Mouse (Mus musculus) erythroblast, adult 5-6 weeks (primary cell): ENCODE results near the gene Imp3. TPM values are rescaled to one million over a fixed set of nuclear protein-coding genes. Genes with fewer than 3 reads are reported as not detected.
"Not testable (repeated sequence)": the region's sequence is repeated elsewhere in the genome, so short reads cannot be mapped to it uniquely, and the experiment has no call there.

Experiments
- ATAC-seq: replicated peaks from 2 replicates; pipeline ENCODE4 v1.8.0; 2016; ENCODE audit warnings: moderate number of reproducible peaks, mild to moderate bottlenecking, moderate TSS enrichment, inconsistent platforms; ENCODE audit not compliant: poor library complexity, low FRiP score, severe bottlenecking
- total RNA-seq, 2 experiments: library from RNA; stranded (forward) in 1 of 2; stranded (reverse) in 1 of 2; fragments of 150-400 nt in 1 of 2; fragments of 200-764, 138-1000 nt in 1 of 2; gene quantifications; 2 replicates each; pipeline versions ENCODE4 v1.2.3 to v1.2.4; 2015 to 2017; ENCODE audit warnings: low replicate concordance in 2 of 2

The Imp3 gene
- total RNA-seq, 2 experiments from 2014 or later, result 15.3 to 45.7 TPM

DNA sequence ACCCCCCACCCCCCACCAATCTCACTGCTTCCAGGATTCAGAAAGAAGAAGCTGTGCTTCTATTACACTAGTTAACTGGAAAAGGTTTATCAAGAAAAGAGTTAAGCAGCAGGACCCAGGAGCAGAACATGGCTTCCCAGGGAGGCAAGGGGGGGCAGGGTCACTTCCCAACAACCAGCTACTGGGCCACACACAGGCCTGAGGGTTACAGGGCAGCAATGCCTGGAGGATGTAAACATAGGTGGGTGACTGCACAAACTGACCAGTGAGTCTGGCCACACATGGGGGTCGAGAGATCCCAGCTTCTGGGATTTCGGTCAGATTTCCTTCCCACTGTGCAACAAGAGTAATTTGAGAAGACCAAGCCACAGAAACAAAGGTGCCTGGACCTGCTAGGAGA lies 20.1 kb upstream of the Imp3 start:
- no peak for ATAC-seq

DNA sequence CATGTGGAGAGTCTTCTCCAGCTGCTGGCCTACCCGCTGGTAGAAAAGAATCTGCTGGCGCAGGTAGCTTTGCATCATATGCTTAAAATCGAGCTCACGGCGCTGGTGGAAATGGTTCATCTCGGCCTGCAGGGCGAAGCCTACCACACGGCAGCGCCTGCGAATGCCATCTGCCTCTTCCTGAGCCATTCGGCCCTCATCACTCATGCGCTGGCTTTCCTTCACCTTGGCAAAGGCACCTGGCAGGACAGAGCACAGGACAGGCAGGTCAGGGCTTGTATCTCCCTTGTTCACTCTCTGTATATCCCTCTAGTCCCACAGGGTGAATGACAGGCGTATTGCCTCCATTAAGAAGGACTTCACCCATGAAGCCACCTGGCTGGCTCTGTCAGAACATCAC lies 18.8 kb upstream of the Imp3 start:
- ATAC-seq, result no peak

DNA sequence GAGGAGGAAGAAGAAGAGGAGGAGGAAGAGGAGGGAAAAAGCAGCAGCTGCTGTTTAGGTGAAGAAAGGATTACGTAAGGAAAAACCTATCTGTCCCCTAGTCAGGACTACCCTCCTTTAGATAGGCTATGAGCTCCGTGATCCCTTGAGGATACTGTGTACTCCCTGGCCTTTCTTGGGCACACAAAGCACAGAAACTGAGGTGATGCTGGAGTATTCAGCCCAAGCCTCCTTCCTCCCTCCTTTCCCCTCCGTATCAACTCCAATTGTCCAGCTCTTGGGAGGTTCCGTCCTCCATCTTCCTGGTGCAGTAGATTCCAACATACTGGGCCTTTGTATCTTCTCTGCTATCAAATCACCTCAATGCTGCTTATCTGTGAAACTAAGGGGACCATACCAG lies 14.5 kb upstream of the Imp3 start:
- ATAC-seq, result no peak

DNA sequence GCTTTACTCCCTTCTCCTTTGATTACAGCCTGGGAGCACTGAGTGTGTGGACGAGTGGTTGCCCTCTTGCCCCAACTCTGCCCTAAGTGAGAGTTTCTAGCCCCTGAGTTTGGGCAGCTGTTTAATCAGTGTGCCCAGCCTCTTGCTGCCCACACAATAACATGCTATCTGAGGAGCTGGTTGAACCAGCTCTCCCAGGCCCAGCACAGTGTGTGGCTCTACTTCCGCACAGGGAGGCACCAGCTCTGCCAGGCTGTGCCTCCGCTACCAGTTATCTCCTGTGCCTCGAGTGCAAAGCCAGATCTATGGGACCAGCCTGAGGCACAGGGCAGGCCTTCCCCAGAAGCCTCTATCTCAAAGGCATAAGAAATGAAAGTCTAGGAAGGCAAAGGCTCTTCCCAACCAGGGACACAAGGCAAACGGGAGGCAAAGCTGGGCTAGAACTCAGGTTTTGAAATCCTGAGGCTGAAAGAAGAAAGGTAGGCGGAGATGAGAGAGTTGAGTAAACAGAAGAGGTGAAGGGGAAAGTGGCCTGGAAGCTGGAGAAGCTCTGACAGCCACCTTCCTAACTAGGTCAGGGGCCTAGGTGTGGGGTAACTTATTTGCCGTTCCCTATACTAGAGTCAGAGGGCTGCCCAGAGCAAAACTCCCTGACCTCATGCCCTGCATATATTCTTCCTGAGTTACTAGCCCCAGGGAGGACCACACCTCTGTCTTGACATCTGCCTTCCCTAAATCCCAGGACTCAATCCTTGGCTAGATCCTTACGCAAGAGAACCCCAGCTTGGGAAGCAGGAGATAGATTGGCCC lies 13.2 kb upstream of the Imp3 start:
- ATAC-seq, result no peak

DNA sequence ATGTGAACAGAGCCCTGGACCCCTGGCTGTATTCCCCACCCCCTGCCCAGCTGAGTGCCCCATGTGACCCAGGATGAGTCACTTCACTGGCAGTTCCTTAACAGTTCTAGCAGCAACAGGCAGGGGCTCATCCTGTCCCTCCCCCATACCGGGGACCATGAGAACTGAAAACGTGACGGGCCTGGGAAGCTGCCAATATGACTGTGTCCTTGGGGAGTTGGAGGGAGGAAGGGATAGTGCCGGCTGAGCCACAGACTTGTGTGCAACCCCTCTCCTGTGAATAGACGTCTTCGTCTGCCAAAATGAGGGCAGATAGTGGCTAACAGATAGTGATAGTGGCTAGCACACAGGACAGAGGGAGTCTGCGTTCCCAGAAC lies 12.6 kb upstream of the Imp3 start:
- ATAC-seq, result no peak

DNA sequence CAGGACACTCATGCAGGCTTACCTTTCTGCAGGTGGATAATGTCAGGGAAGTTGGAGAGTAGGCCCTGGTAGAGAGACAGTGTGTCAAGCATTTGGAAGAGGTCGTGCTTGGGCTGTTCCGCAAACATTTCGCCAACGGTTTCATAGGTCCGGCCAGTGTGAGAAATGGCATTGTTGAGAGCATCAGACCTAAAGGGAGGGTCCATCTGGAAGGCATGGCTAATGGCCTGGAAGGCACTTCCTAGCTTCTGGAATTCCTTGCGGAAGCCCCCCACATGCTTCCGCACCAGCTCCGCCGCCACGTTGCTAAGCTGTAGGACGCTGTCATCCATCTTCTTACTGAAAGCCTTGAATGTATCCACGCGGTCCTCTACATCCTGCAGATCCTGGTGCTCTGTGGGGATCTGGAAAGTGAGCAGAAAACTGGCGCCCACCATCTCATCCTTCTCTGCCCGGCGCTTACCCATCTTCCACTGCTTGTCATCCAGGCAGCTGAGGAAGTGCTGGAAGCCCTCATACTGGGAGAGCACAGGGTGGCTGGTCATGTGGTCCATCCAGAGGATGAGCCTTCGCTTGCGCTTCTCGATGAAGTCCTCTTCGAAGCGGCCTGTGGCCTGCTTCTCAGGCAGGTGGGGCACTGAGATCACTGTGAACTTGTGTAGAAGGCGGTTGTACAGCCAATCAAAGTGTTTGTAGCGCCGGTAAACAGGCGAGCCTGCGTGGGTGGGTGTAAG lies 11.8 kb upstream of the Imp3 start:
- ATAC-seq, result no peak

DNA sequence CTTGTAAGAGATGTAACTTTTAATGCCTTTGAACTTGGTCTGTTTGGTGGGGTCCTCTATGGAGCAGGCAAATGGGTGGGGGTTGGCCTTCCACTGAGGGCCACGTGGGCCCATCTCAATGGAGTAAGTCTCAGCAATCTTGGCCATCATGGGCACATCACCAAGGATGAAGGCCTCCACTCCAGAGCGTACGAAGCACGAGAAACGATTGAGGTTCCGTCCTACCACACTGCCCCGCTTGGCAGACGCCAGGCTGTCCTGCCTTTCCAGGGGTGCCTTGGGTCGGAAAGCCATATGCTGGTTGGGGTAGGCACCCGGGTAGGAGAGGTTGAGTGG lies 11.3 kb upstream of the Imp3 start:
- ATAC-seq, result no peak

DNA sequence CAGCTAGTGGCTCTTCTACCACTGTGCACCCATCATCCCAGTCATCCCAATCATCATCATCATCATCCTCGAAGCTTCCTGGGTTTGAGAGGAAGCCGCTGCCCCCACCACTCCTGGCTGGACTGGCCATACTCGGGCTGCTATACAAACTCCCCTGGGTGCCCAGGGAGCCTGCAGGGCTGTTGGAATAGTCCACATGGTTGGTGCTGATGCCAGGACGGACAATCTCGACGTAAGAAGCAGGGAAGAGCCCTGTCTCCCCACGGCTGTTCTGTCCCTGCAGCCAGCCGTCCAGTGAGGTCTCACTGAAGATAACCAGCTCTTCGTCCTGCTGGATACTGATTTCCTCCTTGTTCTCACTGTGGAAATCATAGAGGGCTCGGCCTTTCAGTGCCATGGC lies 10.9 kb upstream of the Imp3 start:
- ATAC-seq, result no peak

DNA sequence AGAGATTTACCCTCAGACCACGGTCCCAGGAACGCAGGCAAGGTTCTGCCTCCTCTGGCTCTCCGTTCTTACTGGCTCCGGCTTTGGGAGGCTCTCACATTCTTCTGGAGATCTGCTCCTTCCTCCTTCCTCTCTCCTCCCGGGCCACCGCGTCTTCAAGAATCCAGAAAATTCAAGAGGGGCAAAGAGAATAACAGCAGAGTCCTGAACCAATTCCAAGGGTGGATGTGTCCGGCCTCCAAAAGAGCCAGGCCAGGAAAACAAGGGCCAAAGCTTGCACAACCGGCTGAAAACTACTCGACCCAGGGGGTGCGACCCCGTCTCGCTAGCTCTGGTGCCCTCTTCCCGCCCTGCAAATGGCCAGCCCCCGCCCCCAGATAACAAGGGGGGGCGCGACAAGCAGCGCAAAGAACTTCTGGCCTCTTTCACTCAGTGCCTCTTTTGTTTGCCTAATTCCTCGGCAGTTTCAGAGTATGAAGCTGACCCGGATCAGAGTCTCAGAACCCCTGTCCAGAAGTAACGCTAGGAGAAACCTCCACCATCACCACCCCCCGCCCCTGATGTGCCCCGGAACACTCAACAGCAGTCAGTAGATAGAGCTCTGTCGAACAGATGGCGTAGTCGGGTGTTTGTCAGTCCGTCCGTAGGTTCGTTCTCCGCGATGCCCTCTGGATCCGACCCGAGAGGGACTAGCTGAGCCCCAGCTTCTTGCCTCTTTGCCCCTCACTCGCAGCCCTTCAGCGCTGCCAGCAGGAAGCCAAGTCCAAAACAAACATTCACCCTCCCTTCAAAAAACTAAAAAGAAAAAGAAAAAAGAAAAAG lies 9.9 kb upstream of the Imp3 start:
- no peak for ATAC-seq

DNA sequence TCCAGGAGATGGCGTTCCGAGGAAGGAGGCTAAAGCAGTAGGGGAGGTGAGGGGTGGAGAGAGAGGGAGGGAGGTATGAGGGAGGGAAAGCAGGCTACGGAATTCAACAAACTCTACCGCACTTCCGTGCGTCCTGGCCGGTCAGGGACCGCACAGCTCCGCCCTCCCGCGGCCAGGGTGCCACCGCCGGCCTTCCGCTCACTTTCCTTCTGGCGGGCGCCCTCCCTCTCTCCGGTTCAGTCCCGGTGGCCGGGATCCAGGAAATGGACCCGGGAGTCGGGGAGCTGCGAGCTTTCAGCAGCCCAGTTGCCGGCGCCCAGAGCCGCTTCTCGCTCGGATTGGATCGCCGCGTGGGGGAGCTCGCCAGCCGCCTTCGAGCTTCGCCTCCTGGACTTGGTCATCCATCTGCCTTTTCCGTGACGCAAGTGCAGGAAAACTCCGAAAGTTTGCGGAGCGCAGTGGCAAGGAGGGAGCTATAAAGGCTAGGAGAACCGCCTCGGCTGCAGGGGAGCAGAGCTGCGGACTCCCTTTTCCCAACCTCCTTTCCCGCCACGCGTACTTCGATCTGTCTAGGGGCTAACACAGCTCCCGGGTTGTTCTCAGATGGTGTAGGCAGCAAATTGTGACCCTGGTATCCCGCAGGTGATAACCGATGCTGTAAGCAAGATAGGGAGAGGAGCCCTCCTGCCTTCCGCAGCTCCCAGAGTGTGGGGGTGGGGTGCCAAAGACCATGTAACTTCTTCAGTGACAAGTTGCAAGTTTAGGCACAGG lies 9.0 kb upstream of the Imp3 start, which contains the start of gene Snx33:
Gene Snx33 (minus strand): TSS at position 331 of the 771 bp plus-strand sequence.
- ATAC-seq, result peak; percentile 81

DNA sequence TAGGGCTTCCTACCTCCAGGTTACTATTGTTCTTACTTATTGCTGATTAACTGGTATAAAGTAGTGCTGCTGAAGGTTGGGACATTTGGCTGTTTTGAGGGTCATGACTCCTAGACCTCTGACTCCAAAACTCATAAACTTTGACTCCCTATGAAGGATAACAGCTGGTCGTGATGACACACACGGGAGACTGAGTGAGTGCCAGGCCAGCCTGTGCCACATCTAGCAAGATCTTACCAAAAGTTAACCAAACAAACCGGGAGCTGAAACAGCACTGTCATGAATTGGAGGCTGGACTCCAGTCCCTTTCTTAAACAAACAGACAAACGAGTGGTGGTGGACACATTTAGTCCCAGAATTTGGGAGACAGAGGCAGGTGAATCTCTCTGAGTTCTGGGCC lies 7.8 kb upstream of the Imp3 start:
- no peak for ATAC-seq

DNA sequence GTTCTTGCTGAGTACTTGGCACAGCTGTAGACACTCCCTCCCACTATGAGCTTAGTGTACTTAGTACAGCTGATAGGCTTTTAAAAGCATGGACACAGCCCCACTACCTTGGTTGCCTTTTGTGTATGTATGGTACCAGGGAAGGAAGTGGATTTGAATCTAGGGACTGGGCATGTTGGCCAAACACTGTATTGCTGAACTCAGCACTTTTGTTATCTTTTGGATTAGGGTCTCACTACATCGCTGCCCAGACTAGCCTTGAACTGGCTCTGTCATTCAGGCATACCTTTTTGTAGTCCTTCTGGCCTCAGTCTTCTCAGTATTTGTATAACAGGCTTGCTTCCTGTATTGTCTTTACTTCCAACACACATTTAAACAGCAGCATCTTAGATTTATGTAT lies 6.7 kb upstream of the Imp3 start:
- ATAC-seq, result no peak

DNA sequence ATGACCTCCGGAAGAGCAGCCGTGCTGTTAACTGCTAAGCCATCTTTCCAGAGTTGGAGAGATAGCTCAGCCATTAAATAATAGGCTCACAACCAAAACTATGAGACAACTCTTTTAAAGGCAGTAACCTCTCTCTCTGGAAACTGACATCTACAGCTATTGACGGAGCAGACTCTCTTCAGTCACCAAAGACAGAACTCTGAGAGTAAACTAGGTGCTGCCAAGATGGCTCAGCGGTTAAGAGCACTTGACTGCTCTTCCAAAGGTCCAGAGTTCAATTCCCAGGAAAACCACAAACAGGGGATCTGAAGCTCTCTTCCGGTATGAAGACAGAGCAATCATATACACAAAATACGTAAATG lies 433 bp upstream of the Imp3 start:
- ATAC-seq, result no peak

DNA sequence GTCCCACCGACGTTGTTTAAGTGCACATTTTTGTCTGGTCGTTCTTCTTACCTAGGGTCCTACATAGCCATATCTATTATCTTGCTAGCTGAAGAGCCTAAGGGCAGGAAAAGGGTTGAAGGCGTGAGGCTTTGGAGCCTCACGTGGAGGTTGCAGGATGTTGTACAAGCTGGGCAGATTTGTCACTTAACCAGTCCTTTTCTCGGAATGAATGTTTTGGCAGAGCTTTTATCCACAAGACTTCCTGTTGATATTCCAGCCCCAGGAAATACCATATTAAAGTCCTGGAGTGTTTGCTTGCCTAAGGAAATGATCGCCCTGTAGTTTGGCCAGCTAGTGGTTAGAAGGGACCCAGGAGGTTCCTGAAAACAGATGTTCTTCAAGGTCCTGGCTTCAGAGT lies 1.1 kb downstream of the Imp3 start:
- ATAC-seq, result no peak

DNA sequence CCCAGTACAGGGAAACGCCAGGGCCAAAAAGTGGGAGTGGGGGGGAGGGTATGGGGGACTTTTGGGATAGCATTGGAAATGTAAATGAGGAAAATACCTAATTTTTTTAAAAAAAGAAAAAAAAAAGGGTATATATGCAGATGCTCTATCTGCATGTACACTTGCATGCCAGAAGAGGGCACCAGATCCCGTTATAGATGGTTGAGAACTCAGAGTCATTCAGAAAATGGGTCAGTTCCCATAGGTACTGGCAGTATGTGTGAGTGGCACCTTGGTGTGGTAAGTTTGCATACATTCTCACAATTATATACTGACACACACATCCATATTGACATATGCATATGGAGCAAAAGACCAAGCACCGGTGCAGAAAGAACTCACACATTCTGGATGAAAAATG lies 10.2 kb downstream of the Imp3 start:
- ATAC-seq, result not testable (repeated sequence)

DNA sequence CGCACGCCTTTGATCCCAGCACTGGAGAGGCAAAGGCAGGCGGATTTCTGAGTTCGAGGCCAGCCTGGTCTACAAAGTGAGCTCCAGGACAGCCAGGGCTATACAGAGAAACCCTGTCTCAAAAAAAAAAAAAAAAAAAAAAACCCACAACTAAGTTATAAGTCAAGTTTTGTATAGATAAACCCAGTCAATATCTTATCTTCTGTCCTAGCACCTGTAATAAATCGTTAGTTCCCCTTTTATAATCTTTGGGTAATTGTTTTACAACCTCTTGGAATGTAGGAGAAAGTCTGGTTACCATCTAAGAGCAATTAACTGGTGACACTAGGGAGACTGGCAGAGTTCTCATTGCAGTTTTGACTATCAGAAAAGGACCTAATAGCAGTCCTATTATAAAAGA lies 11.4 kb downstream of the Imp3 start:
- ATAC-seq, result not testable (repeated sequence)

DNA sequence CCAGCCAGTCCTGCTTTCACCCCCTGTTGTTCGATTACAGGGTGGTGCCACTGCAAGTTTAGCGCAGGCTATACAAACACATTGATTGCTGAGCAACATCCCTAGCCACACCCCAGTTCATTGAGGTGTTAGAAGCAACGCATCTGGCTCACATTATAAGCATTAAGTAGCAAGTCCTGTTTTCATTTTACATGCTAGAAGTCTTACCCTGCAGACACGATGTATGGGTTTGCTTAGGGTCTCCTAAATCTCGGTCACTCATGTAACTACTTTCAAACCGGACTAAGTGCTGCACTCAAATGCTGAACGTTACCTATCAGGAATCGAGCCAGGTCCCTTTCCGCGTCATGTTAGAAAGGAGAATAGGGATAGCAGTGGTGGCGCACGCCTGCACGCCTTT lies 12.5 kb downstream of the Imp3 start:
- no peak for ATAC-seq

DNA sequence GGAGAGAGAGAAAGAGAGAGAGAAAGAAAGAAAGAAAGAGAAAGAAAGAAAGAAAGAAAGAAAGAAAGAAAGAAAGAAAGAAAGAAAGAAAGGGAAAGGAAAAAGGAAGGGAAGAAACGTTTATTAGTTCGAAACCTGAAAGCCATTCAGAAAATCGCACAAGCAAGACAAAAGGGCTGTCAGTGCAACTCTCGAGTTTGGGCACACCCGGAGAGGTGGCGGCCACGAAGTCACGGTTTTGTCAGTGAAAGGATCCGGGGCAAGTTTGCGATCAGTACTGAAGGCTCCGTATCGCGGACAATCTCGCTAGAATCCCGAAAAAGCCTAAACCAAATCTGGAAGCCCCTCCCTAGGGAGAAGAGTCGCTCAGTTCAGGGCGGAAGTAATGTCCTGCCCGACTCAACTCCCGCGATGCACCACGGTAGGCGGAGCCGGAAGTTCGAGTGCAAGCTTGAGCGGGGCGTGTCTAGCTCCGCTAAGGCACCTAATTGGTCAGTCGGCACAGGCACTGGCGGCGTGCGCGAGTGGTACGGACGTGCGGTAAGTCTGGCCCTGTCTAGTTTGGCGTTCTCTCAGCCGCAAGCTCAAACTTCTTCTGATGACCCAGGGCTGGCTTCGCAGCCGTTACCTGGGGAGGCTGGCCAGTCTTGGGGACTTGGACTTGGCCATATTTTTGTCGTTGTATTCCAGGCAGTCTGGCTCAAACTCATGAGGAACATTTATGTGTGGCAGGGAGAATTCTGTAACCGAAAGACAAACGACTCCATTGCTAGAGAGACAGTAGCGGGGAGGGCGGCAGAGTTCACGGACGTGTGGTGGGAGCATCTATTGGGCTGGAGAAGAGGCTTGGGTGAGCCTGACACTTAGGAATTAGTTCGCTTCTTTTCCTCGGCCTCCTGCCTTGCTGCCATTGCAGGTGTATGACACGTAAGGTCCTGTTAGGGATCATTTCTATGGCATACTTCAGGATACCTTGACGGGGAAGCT lies 13.4 kb downstream of the Imp3 start, which contains the start of gene Snupn:
Gene Snupn (plus strand): TSS at position 465 of the 987 bp plus-strand sequence.
- peak; percentile 100 for ATAC-seq

DNA sequence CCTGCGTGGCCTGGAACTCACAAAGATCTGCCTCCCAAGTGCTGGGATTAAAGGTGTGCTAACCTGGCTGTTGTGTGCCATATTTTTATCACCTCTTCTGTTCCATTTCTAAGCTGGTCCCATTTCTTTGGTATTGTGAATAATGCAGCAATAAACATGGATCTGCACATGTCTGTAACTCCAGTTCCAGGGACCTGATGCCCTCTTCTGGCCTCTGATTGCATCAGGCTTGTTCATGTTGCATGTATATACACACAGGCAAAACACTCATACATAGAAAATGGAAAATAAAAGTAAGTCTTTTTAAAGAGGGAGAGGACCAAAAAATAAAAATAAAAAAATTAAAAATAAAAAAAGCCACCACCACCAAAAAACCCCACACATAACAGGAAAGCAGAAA lies 16.3 kb downstream of the Imp3 start:
- no peak for ATAC-seq
